Mouse (Mus musculus): ENCODE results near the gene Cep170b.

Cep170b gene

GRCm38 (mm10) chr12:112720216-112720615 lies at the start of gene Cep170b:
Cep170b (plus strand) TSS chr12:112720455.
- no peak for DNase-seq (ENCODE audit: low spot score)

- DNase-seq (ENCODE audit: low spot score): peak; percentile 83
These were observed 49.4 kb upstream of the Cep170b start for GRCm38 (mm10) chr12:112670718-112671393.

- no peak for DNase-seq (ENCODE audit: low spot score)
These were observed 48.4 kb upstream of the Cep170b start for GRCm38 (mm10) chr12:112671891-112672290.

GRCm38 (mm10) chr12:112672744-112673575 lies 47.3 kb upstream of the Cep170b start:
- peak; percentile 64 for DNase-seq (ENCODE audit: low spot score)

- no peak for DNase-seq (ENCODE audit: low spot score)
These were observed 46.6 kb upstream of the Cep170b start for GRCm38 (mm10) chr12:112673576-112674091.

GRCm38 (mm10) chr12:112674132-112675011 lies 45.9 kb upstream of the Cep170b start, which contains the start of gene Akt1:
Akt1 (minus strand) TSS chr12:112674884.
- peak; percentile 54 for DNase-seq (ENCODE audit: low spot score)

GRCm38 (mm10) chr12:112675245-112676035 lies 44.8 kb upstream of the Cep170b start:
- peak; percentile 83 for DNase-seq (ENCODE audit: low spot score)

DNA sequence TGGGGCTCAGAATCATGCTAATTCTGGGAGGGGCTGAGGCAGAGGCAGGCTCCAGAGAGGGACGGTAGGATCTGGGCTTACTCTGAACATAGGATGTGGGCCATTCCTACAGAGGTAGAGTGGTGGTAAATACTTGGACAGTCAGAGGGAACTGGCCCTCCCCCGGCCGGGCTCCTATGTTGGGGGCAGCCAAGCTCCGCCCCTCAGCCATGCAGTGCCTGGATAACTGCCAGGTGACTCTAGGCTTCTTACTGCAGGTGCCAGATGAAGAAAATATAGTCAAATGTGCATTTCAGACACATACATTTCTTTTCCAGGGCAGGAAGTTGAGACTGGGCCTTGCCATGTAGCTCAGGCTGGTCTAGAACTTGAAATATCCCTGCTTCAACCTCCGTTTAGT lies 43.2 kb upstream of the Cep170b start:
- DNase-seq (ENCODE audit: low spot score): no peak

DNA sequence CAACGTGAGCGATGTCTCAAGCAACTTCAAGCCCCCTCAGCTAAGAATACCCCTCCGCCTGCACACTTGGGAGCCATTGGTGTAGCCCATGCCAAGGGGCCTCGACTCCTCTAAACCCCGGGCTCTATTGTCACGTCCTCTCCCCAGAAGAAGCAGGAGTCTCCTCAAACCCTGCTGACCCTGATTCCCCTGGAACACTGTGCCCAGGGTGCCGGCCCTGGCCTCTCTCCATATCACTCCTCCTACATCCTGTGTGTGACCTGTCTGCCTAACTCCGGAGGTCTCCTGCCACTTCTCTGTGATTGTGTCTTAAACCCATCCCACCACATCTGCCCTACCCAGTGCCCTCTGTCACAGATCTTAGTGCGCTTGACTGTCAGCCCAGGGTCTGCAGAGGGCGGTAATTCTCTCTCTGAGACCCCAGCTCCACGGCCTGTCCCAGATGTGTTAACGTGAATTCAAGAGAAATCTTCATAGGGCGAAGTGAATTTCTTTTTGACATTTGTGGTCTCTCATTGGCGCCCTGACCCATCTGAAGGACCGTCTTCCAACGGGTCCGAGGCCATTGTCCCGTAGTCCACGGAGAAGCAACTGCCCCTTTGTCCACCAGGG lies 42.2 kb upstream of the Cep170b start:
- DNase-seq (ENCODE audit: low spot score): no peak

DNA sequence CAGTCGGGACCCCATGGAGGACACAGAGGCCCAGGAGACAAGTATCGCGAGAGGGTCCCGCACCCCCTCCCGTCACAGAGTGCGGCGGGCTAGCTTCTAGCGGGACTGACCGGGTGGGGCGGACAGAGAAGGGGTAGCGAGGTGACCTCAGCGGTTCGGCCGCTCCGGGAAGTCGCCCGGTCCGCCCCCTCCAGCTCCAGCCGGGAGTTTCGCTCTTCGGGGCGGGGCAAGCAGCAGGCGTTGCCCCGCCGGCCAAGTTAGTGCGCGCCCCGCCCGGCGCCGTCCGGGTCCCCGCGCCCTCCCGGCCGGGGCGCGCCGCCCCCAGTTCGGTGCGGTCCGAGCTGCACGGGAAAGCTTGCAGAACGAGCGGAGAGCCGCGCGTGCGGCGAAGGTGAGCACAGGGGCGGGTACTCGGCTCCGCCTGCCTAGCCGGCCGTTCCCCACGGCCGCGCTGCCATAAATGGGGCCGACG lies 41.7 kb upstream of the Cep170b start, which contains the start of gene Zbtb42:
TSS of gene Zbtb42 (plus strand) at position 274 of the 472 bp plus-strand sequence.
- DNase-seq (ENCODE audit: low spot score): no peak

- DNase-seq (ENCODE audit: low spot score): no peak
These were observed 40.9 kb upstream of the Cep170b start for GRCm38 (mm10) chr12:112679027-112679996.

DNA sequence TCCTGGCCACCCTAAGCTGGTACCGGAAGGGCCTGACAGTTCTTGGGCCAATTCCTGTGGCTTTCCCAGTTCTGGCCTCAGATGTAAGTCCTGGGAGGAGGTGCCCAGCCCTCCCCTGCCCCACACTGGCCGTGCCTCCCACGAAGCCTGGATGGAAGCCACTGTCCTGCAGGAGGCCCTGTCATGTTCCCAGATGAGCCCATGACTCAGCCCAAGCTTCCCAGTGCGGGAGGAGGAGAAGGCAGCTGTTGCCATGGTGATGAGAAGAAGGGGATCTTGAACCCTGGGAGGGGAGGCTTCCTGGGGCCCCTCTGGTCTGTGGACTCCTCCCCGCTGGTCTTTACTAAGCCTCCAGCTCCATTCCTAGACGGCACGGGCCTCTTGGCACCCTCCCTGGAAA lies 36.9 kb upstream of the Cep170b start:
- DNase-seq (ENCODE audit: low spot score): peak; percentile 54

DNA sequence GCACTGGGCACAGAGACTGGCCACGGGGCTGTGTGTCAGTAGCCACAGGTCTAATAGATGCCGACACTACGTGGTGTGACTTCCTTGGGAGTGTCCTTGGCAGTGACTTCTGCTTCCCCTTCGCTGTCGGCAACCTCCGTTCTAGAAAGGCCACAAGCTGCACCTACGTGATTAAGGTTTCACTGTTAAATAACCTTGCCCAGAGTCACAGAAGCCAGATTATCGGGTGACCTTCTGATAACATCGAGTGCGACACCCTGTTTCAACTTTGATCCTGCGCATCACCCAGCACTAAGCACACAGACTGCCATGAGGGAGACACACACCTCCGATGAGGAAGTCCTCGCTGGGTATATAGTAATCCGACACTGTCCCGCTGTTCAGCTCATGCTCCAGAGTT lies 31.8 kb upstream of the Cep170b start:
- DNase-seq (ENCODE audit: low spot score): no peak

DNA sequence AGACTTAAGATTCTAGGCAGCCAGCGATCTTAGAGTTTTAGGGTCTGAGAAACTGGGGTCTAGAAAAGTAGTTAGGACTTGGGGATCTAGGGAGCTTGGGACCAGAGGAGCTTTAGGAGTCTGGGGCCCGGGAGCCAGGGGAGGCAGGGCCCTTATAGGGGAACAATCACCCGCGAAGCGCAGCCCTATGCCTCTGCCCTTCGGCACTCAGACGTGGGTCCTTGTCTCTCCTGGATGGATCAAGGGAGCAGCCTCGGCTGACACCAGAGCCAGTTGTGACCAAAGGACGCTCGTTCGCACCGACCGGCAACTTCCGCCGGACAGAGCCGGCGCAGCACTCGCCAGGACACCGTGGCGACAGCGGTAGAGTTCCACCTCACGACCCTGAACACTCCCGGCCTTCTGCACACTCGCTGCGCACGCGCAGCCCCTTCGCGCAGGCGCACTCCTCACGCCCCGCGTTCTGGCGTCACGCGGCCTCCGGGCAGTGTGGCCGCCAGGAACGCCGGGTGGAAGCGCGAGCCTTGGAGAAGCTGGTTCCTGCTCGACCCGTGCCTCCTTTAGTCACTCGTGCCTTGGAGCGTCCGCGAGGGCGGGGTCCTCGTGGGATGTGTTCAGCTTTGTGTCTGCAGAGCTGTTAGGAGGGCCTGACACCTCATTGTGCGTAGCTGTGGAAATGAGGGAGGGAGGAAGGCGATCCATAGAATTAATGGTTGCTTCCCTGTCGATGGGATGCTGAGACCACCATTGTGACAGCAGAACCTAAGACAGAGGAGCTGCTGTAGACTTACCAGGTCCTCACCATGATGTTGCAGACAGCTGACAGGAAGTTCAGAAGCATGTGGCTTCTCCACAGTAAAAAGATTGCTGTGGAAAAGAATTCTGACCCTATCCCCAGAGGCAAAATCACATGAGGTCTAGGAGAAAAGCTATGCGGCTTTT lies 26.8 kb upstream of the Cep170b start:
- DNase-seq (ENCODE audit: low spot score): peak; percentile 94

DNA sequence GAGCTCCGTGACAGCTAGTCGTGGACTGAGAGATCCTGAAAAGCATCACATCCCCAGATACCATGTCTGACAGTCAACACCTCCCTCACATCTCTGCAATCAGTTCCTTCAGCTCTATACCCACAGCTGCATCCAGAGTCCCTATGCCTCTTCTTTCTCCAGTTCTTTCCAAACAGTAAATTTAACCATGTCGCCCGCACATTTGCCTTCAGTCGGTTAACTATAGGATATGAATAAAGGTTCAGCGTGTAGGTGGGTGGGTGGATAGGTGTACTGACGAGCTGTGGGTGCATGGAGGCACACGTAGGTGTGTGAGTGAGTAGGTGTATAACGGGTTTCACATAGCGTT lies 26.2 kb upstream of the Cep170b start:
- DNase-seq (ENCODE audit: low spot score): no peak

- DNase-seq (ENCODE audit: low spot score): no peak
These were observed 23.3 kb upstream of the Cep170b start for GRCm38 (mm10) chr12:112696806-112697425.

DNA sequence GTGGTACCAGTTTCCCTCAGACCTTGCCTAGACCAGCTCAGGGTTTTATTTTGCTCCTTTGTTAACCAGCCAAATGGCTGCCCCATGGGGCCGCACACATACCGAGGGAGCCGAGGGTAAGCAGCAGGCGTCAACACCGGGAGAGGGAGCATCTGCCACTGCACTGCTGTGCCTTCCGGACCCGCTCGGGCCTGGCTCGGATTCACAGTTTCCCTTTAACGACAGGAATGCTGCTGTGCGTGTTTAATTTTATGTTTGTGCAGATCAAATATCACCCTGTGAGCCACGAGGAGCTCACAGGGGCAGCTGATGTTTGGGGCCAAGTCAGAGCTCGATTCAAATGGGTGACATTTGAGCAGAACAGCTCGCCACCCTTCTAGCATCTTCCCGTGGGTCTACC lies 19.7 kb upstream of the Cep170b start:
- no peak for DNase-seq (ENCODE audit: low spot score)

All from adipocyte (in vitro differentiated cells).